Mouse (Mus musculus) liver, embryonic 12.5 days (tissue): ENCODE data around the gene Arhgap45. TPM values are rescaled to one million over a fixed set of nuclear protein-coding genes. Genes with fewer than 3 reads are reported as not detected.
A peak's percentile ranks its signal among the peaks of the same experiment; 100 is the strongest.

Experiments used
- ATAC-seq: fragments of 200-750 bp; cut with Nextera tagmentation; 2 replicates; pipeline ENCODE4 v1.8.0; 2017; ENCODE audit warnings: moderate number of reproducible peaks, mild to moderate bottlenecking, moderate library complexity
- H3K27ac ChIP-seq: fragments of 300-500 bp; sonication (generic); 2 replicates; pipeline ENCODE4 v1.5.1; 2016; ENCODE audit warnings: mild to moderate bottlenecking
- H3K27me3 ChIP-seq: fragments of 300-500 bp; sonication (generic); replicated peaks from 2 replicates; pipeline ENCODE4 v1.6.1; 2016; ENCODE audit warnings: mild to moderate bottlenecking, moderate library complexity
- H3K36me3 ChIP-seq: fragments of 300-500 bp; sonication (generic); 2 replicates; pipeline ENCODE4 v1.6.1; 2016; ENCODE audit warnings: mild to moderate bottlenecking, moderate library complexity
- H3K4me1 ChIP-seq: fragments of 300-500 bp; sonication (generic); 2 replicates; pipeline ENCODE4 v1.6.1; 2016
- H3K4me2 ChIP-seq: fragments of 300-500 bp; sonication (generic); 2 replicates; pipeline ENCODE4 v1.6.1; 2016; ENCODE audit warnings: mild to moderate bottlenecking, moderate library complexity
- H3K4me3 ChIP-seq: fragments of 300-500 bp; sonication (generic); 2 replicates; pipeline ENCODE4 v1.5.1; 2016; ENCODE audit warnings: mild to moderate bottlenecking, moderate library complexity
- H3K9ac ChIP-seq: fragments of 300-500 bp; sonication (generic); 2 replicates; pipeline ENCODE4 v1.6.1; 2016; ENCODE audit warnings: mild to moderate bottlenecking, moderate library complexity
- H3K9me3 ChIP-seq: fragments of 300-500 bp; sonication (generic); replicated peaks from 2 replicates; pipeline ENCODE4 v1.6.1; 2016; ENCODE audit warnings: mild to moderate bottlenecking, moderate library complexity
- WGBS: fragments of 180-500 bp; shearing (Covaris S2); methylation state at CpG from one replicate; pipeline ENCODE4 v1.1.7; 2016; ENCODE audit not compliant: insufficient replicate concordance; 5-methylcytosine and 5-hydroxymethylcytosine counted together
- polyA plus RNA-seq: library from polyadenylated mRNA; unstranded; fragments of >200 nt; fragmentation: Nextera tagmentation; extraction: Ambion mirVana; gene quantifications from 2 replicates; pipeline ENCODE4 v1.2.1, GENCODE M21; 2016

Gene Arhgap45
- polyA plus RNA-seq, 1 experiment from 2014 or later, result 22.8 TPM

GRCm38 (mm10) chr10:80027681-80028520 lies 11.4 kb downstream of the Arhgap45 start:
- H3K4me2 ChIP-seq, result no peak overlapping the region
- H3K27ac ChIP-seq, result peak overlapping the region; percentile 36; the same call in 1 of the 2 replicates
- H3K36me3 ChIP-seq, result peaks cover 82% of the 10 kb centered on the region
- 63% methylated on average over 20 of the region's 20 CpGs for WGBS
- H3K9ac ChIP-seq, result no peak overlapping the region
- peaks cover 72% of the 10 kb centered on the region for H3K4me1 ChIP-seq
- no peaks in the 10 kb centered on the region for H3K27me3 ChIP-seq
- no peak overlapping the region for H3K4me3 ChIP-seq
- ATAC-seq, result peak; percentile 37; the same call in 1 of the 2 replicates
- no peaks in the 10 kb centered on the region for H3K9me3 ChIP-seq

GRCm38 (mm10) chr10:80028521-80028846 lies 12.0 kb downstream of the Arhgap45 start:
- Histone ChIP-seq H3K27ac (0 out of 2 replicates have a peak overlapping the region, but pooled peaks have one; percentile 33), H3K4me3 (no peak overlapping the region), H3K27me3 (no peaks in the 10 kb centered on the region), H3K4me1 (peaks cover 76% of the 10 kb centered on the region), H3K9ac (no peak overlapping the region), H3K36me3 (peaks cover 78% of the 10 kb centered on the region), H3K9me3 (no peaks in the 10 kb centered on the region), H3K4me2 (no peak overlapping the region)
- ATAC-seq, result no peak
- WGBS, result 85% methylated on average over 13 of the region's 13 CpGs

GRCm38 (mm10) chr10:80030191-80030590 lies 13.7 kb downstream of the Arhgap45 start:
- no peak overlapping the region for H3K4me3 ChIP-seq
- no peak overlapping the region for H3K9ac ChIP-seq
- ATAC-seq, result no peak
- H3K4me2 ChIP-seq, result no peak overlapping the region
- H3K4me1 ChIP-seq, result peaks cover 73% of the 10 kb centered on the region
- H3K27me3 ChIP-seq, result no peaks in the 10 kb centered on the region
- H3K27ac ChIP-seq, result peak overlapping the region; percentile 20; the same call in 1 of the 2 replicates
- H3K9me3 ChIP-seq, result no peaks in the 10 kb centered on the region
- WGBS, result 62% methylated on average over 9 of the region's 9 CpGs
- H3K36me3 ChIP-seq, result peaks cover 76% of the 10 kb centered on the region

- Histone ChIP-seq H3K9ac (no peak overlapping the region), H3K4me3 (no peak overlapping the region), H3K27me3 (no peaks in the 10 kb centered on the region), H3K4me1 (peaks cover 73% of the 10 kb centered on the region), H3K36me3 (peaks cover 76% of the 10 kb centered on the region), H3K4me2 (no peak overlapping the region), H3K9me3 (no peaks in the 10 kb centered on the region), H3K27ac (0 out of 2 replicates have a peak overlapping the region, but pooled peaks have one; percentile 74)
- ATAC-seq, result no peak
- 83% methylated on average over 17 of the region's 17 CpGs for whole genome bisulfite sequencing
These were observed 14.3 kb downstream of the Arhgap45 start for GRCm38 (mm10) chr10:80030736-80031135.

- ATAC-seq, result peak; percentile 49
- no peaks in the 10 kb centered on the region for H3K9me3 ChIP-seq
- H3K27ac ChIP-seq, result peak overlapping the region; percentile 74
- peaks cover 68% of the 10 kb centered on the region for H3K4me1 ChIP-seq
- 6% methylated on average over 5 of the region's 5 CpGs for WGBS
- 0 out of 2 replicates have a peak overlapping the region, but pooled peaks have one; percentile 25 for H3K9ac ChIP-seq
- peaks cover 77% of the 10 kb centered on the region for H3K36me3 ChIP-seq
- no peaks in the 10 kb centered on the region for H3K27me3 ChIP-seq
- H3K4me2 ChIP-seq, result peak overlapping the region; percentile 15
- H3K4me3 ChIP-seq, result no peak overlapping the region
These were observed 16.5 kb downstream of the Arhgap45 start for GRCm38 (mm10) chr10:80032799-80033480.

GRCm38 (mm10) chr10:80033511-80034391 lies 17.3 kb downstream of the Arhgap45 start:
- Histone ChIP-seq H3K27ac (peak overlapping the region; percentile 74), H3K4me1 (peaks cover 69% of the 10 kb centered on the region)
- peak; percentile 43; the same call in 1 of the 2 replicates for ATAC-seq

GRCm38 (mm10) chr10:80035148-80035547 lies 18.7 kb downstream of the Arhgap45 start:
- peaks cover 77% of the 10 kb centered on the region for H3K4me1 ChIP-seq
- ATAC-seq, result no peak
- H3K9me3 ChIP-seq, result no peaks in the 10 kb centered on the region
- 0 out of 2 replicates have a peak overlapping the region, but pooled peaks have one; percentile 17 for H3K9ac ChIP-seq
- 86% methylated on average over 8 of the region's 8 CpGs for WGBS
- H3K27ac ChIP-seq, result peak overlapping the region; percentile 17; the same call in 1 of the 2 replicates
- peaks cover 63% of the 10 kb centered on the region for H3K36me3 ChIP-seq
- H3K4me2 ChIP-seq, result no peak overlapping the region
- no peaks in the 10 kb centered on the region for H3K27me3 ChIP-seq
- no peak overlapping the region for H3K4me3 ChIP-seq

More at GRCm38 (mm10) chr10:80033511-80034391, 17.3 kb downstream of the Arhgap45 start:
- WGBS, result 16% methylated on average over 9 of the region's 9 CpGs
- H3K4me3 ChIP-seq, result no peak overlapping the region
- peak overlapping the region; percentile 15; the same call in 1 of the 2 replicates for H3K4me2 ChIP-seq
- H3K27me3 ChIP-seq, result no peaks in the 10 kb centered on the region
- H3K9ac ChIP-seq, result 0 out of 2 replicates have a peak overlapping the region, but pooled peaks have one; percentile 7
- no peaks in the 10 kb centered on the region for H3K9me3 ChIP-seq
- H3K36me3 ChIP-seq, result peaks cover 77% of the 10 kb centered on the region

GRCm38 (mm10) chr10:80035686-80036085 lies 19.2 kb downstream of the Arhgap45 start:
- peaks cover 58% of the 10 kb centered on the region for H3K36me3 ChIP-seq
- no peaks in the 10 kb centered on the region for H3K27me3 ChIP-seq
- H3K27ac ChIP-seq, result peak overlapping the region; percentile 17; the same call in 1 of the 2 replicates
- ATAC-seq, result no peak
- 82% methylated on average over 5 of the region's 5 CpGs for WGBS
- H3K9ac ChIP-seq, result no peak overlapping the region; the same call in 1 of the 2 replicates
- H3K4me3 ChIP-seq, result no peak overlapping the region
- H3K4me1 ChIP-seq, result peaks cover 75% of the 10 kb centered on the region
- H3K9me3 ChIP-seq, result no peaks in the 10 kb centered on the region
- no peak overlapping the region for H3K4me2 ChIP-seq

- ATAC-seq, result no peak
- no peaks in the 10 kb centered on the region for H3K27me3 ChIP-seq
- H3K9me3 ChIP-seq, result no peaks in the 10 kb centered on the region
- H3K4me3 ChIP-seq, result no peak overlapping the region
- H3K36me3 ChIP-seq, result peaks cover 47% of the 10 kb centered on the region
- H3K9ac ChIP-seq, result 0 out of 2 replicates have a peak overlapping the region, but pooled peaks have one; percentile 4
- no peak overlapping the region for H3K4me2 ChIP-seq
- H3K27ac ChIP-seq, result 0 out of 2 replicates have a peak overlapping the region, but pooled peaks have one; percentile 5
- H3K4me1 ChIP-seq, result peaks cover 64% of the 10 kb centered on the region
- WGBS, result 86% methylated on average over 13 of the region's 13 CpGs
These were observed 20.4 kb downstream of the Arhgap45 start for GRCm38 (mm10) chr10:80036832-80037231.

- Histone ChIP-seq H3K4me2 (peak within 1 kb of the TSS; percentile 81), H3K36me3 (peaks cover 41% of the 10 kb centered on the region), H3K9me3 (no peaks in the 10 kb centered on the region), H3K27me3 (no peaks in the 10 kb centered on the region), H3K9ac (peak within 1 kb of the TSS; percentile 83), H3K27ac (peak within 1 kb of the TSS; percentile 74), H3K4me3 (peak within 1 kb of the TSS; percentile 76), H3K4me1 (peaks cover 42% of the 10 kb centered on the region)
- peak; percentile 94 for ATAC-seq
- under 1% methylated on average over 40 of the region's 40 CpGs for WGBS
These were observed 23.1 kb downstream of the Arhgap45 start, which contains the start of gene Polr2e for GRCm38 (mm10) chr10:80039559-80039979. TSS of gene Polr2e (minus strand) at chr10:80039795.
